Mouse (Mus musculus): ENCODE results near the gene Fam136a.
"Not testable (repeated sequence)": the region's sequence is repeated elsewhere in the genome, so short reads cannot be mapped to it uniquely, and the experiment has no call there.

Fam136a gene

DNA sequence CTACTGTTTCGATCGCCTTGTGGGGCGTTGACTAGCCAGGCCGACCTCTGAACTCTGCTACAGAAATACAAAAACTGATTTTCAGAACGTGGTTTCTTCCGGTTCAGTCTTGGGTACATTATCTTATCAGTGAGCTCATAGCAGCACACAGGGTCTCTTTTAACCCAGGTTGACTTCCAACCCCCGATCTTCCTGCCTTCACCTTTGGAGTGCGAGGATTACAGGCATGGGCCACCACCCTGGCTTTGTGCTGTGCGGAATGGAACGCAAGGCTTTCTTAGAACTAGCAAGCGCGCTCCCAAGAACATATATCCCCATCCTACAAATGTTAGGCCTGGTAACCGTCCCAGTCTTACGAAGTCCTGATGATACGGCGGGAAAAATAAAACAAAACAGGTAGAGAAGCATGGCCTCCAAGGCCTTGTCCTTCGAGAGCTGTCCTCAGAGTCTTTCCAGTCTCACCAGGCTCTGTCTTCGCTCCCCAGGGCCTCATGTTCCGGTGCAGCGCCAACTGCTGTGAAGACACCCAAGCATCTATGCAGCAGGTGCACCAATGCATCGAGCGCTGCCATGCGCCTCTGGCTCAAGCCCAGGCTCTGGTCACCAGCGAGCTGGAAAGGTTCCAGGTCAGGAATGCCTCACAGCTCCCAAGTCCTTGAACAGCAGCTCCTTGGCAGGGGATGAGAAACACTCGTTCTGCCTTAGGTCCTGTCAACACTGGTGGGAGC, 843 bp downstream of the Fam136a start:
- no peak for DNase-seq (ENCODE audit: low spot score in 2 of 2)

- DNase-seq (ENCODE audit: low spot score in 2 of 2): no peak
Observed at GRCm38 (mm10) chr6:86366853-86367249, 1.4 kb downstream of the Fam136a start.

DNA sequence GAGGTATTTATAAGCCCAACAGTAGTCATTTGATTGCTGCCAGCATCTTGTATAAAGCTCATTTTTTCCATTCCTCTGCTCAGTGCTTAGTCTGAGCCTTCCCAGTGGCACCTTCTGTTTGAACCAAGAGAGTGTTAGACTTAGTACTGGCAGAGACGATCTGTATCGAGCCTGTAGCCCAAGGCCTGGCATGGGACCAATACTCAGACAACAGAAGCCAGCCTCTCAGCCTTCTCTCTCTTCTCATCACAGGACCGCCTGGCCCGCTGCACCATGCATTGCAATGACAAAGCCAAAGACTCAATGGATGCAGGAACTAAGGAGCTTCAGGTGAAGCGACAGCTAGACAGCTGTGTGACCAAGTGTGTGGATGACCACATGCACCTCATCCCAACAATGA, 3.0 kb downstream of the Fam136a start:
- no peak for DNase-seq (ENCODE audit: low spot score in 2 of 2)

GRCm38 (mm10) chr6:86370093-86370713, 4.8 kb downstream of the Fam136a start:
- DNase-seq (ENCODE audit: low spot score in 2 of 2): no peak

- DNase-seq (ENCODE audit: low spot score in 2 of 2): no peak
Observed at GRCm38 (mm10) chr6:86370764-86371339, 5.4 kb downstream of the Fam136a start, which contains the start of gene Snrpg. Snrpg (plus strand) TSS chr6:86371304.

GRCm38 (mm10) chr6:86371340-86371911, 6.0 kb downstream of the Fam136a start:
- peak; percentile 96 to 97 for DNase-seq (ENCODE audit: low spot score in 2 of 2)

DNA sequence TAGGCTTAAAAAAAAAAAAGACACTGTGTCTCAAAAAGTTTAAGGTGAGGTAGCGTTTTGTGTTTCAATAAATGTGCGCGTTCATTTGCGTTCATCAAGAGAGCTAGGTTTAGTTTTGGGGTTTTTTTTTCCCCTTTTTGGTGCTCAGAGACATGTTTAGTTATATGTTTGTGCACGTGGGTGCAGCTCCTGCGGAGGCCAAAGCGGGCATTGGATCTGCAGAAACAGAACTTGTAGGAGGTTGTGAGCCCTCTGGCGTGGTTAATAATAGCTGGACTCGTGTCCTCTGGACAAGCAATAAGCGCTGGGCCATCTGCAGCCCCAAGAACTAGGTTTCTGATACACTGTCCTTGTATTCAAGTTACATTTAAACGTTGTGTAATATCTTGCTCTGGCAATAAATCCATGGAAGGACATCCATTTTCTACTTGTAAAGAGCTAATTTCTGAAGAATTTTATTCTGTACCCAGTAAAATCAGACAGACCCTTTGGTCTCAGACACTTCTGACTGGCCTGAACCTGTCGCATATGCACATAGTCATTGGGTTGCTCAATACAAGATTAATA, 6.6 kb downstream of the Fam136a start:
- no peak for DNase-seq (ENCODE audit: low spot score in 2 of 2)

- no peak for DNase-seq (ENCODE audit: low spot score in 2 of 2)
Observed at GRCm38 (mm10) chr6:86373556-86373955, 8.1 kb downstream of the Fam136a start.

DNA sequence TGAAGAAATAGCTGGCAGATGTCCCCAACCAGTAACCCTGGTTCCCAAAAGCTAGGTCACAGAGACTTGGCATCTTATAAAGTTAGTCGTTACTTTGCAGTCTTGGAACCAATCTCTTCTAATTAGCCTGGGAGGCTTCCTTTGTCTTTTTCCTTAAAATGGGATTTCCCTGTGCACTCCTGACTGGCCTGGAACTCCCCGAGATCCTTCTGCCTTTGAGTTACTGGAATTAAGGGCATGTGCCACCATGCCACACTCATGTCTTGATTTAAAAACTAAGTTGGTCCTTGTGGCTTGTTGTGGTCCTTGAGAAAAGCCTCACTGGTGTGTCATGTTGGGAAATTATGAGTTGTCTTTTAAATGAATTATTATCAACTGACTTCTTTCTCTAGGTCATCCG, 12.9 kb downstream of the Fam136a start:
- no peak for DNase-seq (ENCODE audit: low spot score in 2 of 2)

DNA sequence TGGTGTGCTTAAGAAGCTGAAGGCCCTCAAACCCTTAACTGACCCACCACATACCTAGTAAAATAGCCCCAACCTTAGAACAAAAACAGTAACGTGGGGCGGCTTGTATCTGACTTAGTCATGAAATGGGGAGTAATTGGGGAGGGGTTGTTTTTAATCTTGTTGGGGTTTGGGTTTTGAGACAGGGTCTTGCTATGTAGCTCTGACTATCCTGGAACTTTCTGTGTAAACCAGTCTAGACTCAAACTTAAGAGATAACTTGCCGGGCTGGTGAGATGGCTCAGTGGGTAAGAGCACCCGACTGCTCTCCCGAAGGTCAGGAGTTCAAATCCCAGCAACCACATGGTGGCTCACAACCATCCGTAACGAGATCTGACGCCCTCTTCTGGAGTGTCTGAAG, 14.7 kb downstream of the Fam136a start:
- DNase-seq (ENCODE audit: low spot score in 2 of 2): not testable (repeated sequence)

GRCm38 (mm10) chr6:86382551-86382950, 17.1 kb downstream of the Fam136a start:
- DNase-seq (ENCODE audit: low spot score in 2 of 2): no peak

GRCm38 (mm10) chr6:86383370-86383769, 17.9 kb downstream of the Fam136a start:
- no peak for DNase-seq (ENCODE audit: low spot score in 2 of 2)

GRCm38 (mm10) chr6:86384692-86385091, 19.2 kb downstream of the Fam136a start:
- no peak for DNase-seq (ENCODE audit: low spot score in 2 of 2)

DNA sequence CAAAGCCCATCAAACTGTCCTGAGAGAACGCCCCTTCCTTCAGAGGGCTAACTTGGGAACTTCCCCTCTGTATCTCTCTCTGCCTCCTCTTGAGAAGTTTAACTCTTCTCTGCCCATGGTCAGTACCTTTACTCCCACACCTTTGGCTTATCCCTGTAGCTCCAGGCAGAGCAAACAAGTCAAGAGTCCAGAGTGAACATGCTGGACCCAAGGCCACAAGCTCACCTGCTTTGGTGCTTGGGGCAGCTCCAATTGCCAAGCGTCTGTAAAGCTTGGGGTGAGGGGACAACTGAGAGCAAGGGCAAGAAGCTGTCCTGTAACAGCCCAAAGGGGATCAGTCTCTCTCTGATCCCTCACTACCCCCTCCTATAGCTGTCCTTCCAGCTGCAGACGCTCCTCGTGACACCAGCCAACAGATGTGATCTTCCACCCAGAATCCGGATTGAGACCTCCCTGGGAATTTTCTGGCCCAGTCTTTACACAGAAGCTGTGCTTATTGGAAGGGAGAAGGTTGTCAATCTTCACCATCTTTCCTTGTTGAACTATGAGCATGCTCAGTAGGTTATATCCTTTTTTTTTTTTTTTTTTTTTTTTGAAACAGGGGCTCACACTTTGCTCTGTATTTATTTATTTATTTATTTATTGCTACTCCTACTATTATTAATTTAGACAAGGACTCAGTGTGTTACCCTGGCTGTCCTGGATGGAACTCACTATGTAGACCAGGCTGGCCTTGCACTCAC, 20.1 kb downstream of the Fam136a start:
- DNase-seq (ENCODE audit: low spot score in 2 of 2): no peak

- DNase-seq (ENCODE audit: low spot score in 2 of 2): no peak
Observed at GRCm38 (mm10) chr6:86387313-86387712, 21.9 kb downstream of the Fam136a start.

DNA sequence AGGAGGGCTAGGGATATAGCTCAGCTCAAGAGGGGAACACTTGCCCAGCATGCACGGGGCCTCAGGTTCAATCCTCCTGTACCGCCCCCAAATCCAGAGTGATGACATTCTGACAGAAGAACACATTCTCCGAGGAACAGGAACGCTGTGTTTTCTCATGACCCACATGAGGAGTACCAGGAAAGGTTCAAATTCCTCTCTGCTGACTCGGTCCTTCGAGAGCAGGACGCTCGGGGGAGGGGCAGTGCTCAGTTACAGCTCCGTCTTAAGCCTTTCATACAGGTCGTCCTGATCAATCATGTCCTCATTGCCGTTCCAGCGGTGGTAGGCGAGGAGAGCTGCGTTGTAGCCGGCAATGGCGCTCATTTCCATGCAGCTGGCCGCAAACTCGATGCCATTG, 23.0 kb downstream of the Fam136a start:
- DNase-seq (ENCODE audit: low spot score in 2 of 2): no peak

DNA sequence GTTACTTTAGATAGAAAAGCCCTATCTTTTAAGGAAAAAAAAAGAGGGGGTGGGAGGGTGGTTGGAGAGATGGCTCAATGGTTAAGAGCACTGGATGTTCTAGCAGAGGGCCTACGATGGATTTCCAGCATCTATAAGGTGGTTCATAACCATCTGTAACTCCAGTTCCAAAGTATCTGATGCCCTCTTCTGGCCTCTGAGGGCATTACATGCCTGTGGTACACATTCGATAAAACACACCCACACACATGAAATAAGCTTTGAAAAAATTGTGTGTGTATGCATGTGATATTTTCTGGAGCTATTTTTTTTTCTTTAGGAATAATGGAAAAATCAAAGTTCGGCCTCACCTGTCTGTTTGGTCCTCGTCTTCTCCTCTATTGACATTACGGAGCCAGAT, 25.9 kb downstream of the Fam136a start:
- no peak for DNase-seq (ENCODE audit: low spot score in 2 of 2)

GRCm38 (mm10) chr6:86393187-86393586, 27.7 kb downstream of the Fam136a start:
- no peak for DNase-seq (ENCODE audit: low spot score in 2 of 2)

GRCm38 (mm10) chr6:86394078-86394720, 28.8 kb downstream of the Fam136a start:
- DNase-seq (ENCODE audit: low spot score in 2 of 2): no peak

DNA sequence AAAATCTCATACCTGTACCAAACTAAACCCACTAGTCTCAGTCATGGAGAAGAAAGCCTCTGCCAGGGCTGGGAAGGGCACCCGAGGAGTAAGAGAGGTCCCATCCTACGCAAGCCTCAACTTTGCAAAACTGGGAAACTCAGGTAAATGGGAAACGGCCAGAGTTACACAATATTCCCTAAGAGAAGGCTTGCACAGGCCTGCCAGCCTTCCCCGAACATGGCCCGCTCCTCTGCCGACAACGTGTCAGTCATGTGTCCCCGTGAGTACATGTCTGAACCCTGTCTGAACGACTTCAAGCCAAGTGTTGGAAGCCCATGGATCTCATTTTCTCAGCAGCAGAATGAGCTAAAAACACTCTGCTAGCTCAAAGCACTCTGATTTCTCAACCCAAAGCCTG, 29.6 kb downstream of the Fam136a start:
- DNase-seq (ENCODE audit: low spot score in 2 of 2): no peak

GRCm38 (mm10) chr6:86395969-86396368, 30.5 kb downstream of the Fam136a start:
- DNase-seq (ENCODE audit: low spot score in 2 of 2): no peak
